Mouse (Mus musculus) forebrain, postnatal 0 days (tissue): ENCODE measurements at regions not wholly inside any gene's neighbourhood (a gene's known extent, or its start where the extent isn't known, plus 50 kb on each side); places are given as distances from the start of the nearest gene placed in this dataset.

Experiments
- ATAC-seq: fragments of 200-750 bp; cut with Nextera tagmentation; 2 replicates; pipeline ENCODE4 v1.8.0; 2017; ENCODE audit warnings: mild to moderate bottlenecking, moderate library complexity
- DNase-seq: peaks from one replicate; pipeline ENCODE4 v3.0.0-alpha.2; 2015
- H3K27ac ChIP-seq: fragments of 300-500 bp; sonication (generic); 2 replicates; pipeline ENCODE4 v1.5.1; 2014; ENCODE audit warnings: low read depth, mild to moderate bottlenecking, antibody characterized with exemption, low read length, moderate library complexity, mixed read lengths
- H3K27me3 ChIP-seq: fragments of 300-500 bp; sonication (generic); 2 replicates; pipeline ENCODE4 v1.6.1; 2014; ENCODE audit warnings: mild to moderate bottlenecking, low read length, mixed read lengths; ENCODE audit not compliant: insufficient read depth
- H3K36me3 ChIP-seq: fragments of 300-500 bp; sonication (generic); 2 replicates; pipeline ENCODE4 v1.6.1; 2014; ENCODE audit warnings: mild to moderate bottlenecking, moderate library complexity; ENCODE audit not compliant: insufficient read depth
- H3K4me1 ChIP-seq: fragments of 300-500 bp; sonication (generic); 2 replicates; pipeline ENCODE4 v1.6.1; 2014; ENCODE audit warnings: antibody characterized with exemption; ENCODE audit not compliant: insufficient read depth
- H3K4me2 ChIP-seq: fragments of 300-500 bp; sonication (generic); 2 replicates; pipeline ENCODE4 v1.6.1; 2014; ENCODE audit warnings: low read depth, mild to moderate bottlenecking, moderate library complexity
- H3K4me3 ChIP-seq: fragments of 300-500 bp; sonication (generic); 2 replicates; pipeline ENCODE4 v1.5.1; 2014; ENCODE audit warnings: low read depth, low read length, mixed read lengths
- H3K9ac ChIP-seq: fragments of 300-500 bp; sonication (generic); 2 replicates; pipeline ENCODE4 v1.6.1; 2014; ENCODE audit warnings: mild to moderate bottlenecking
- H3K9me3 ChIP-seq: fragments of 300-500 bp; sonication (generic); 2 replicates; pipeline ENCODE4 v1.6.1; 2016; ENCODE audit warnings: low read length
- CTCF ChIP-seq: sonication (generic); IDR thresholded peaks from 2 replicates; pipeline ENCODE4 v1.5.1; 2016; ENCODE audit warnings: antibody characterized with exemption, control low read depth, low read depth
- WGBS: fragments of 180-500 bp; shearing (Covaris S2); extraction: QIAGEN DNeasy Blood & Tissue Kit; methylation state at CpG from one replicate; pipeline ENCODE4 v1.1.7; 2014; 5-methylcytosine and 5-hydroxymethylcytosine counted together

- Histone ChIP-seq H3K4me2 (no peak overlapping the region), H3K36me3 (no peaks in the 10 kb centered on the region), H3K9ac (no peak overlapping the region), H3K4me1 (no peaks in the 10 kb centered on the region), H3K4me3 (no peak overlapping the region), H3K27ac (no peak overlapping the region), H3K27me3 (no peaks in the 10 kb centered on the region), H3K9me3 (no peaks in the 10 kb centered on the region)
- ATAC-seq = no peak
- no peak for DNase-seq
- TF ChIP-seq CTCF = no peak
- WGBS = 61% methylated on average over 3 of the region's 3 CpGs
Measured at GRCm38 (mm10) chr17:59774075-59774474, 760.9 kb upstream of the Nudt12 start.

- H3K27me3 ChIP-seq = no peaks in the 10 kb centered on the region
- WGBS = 95% methylated on average over 7 of the region's 7 CpGs
- H3K36me3 ChIP-seq = no peaks in the 10 kb centered on the region
- H3K9me3 ChIP-seq = no peaks in the 10 kb centered on the region
- H3K9ac ChIP-seq = no peak overlapping the region
- ATAC-seq (no peak), DNase-seq (no peak)
- no peaks in the 10 kb centered on the region for H3K4me1 ChIP-seq
- no peak overlapping the region for H3K4me3 ChIP-seq
- H3K27ac ChIP-seq = no peak overlapping the region
- no peak for TF ChIP-seq CTCF
- H3K4me2 ChIP-seq = no peak overlapping the region
Measured at GRCm38 (mm10) chr17:59766580-59766979, 753.4 kb upstream of the Nudt12 start.

GRCm38 (mm10) chr17:59764486-59764885 is 751.3 kb upstream of the Nudt12 start:
- no peak overlapping the region for H3K4me2 ChIP-seq
- no peak overlapping the region for H3K4me3 ChIP-seq
- peak; percentile 48 for TF ChIP-seq CTCF
- 41% methylated on average over 2 of the region's 2 CpGs for WGBS
- ATAC-seq (no peak), DNase-seq (peak; percentile 69)
- no peaks in the 10 kb centered on the region for H3K36me3 ChIP-seq
- H3K9me3 ChIP-seq = no peaks in the 10 kb centered on the region
- H3K4me1 ChIP-seq = no peaks in the 10 kb centered on the region
- H3K27me3 ChIP-seq = no peaks in the 10 kb centered on the region
- no peak overlapping the region for H3K9ac ChIP-seq
- no peak overlapping the region for H3K27ac ChIP-seq

GRCm38 (mm10) chr17:59762068-59762467 is 748.9 kb upstream of the Nudt12 start:
- H3K9me3 ChIP-seq = no peaks in the 10 kb centered on the region
- H3K36me3 ChIP-seq = no peaks in the 10 kb centered on the region
- ATAC-seq = no peak
- H3K4me3 ChIP-seq = no peak overlapping the region
- no peak overlapping the region for H3K4me2 ChIP-seq
- no peaks in the 10 kb centered on the region for H3K27me3 ChIP-seq
- no peak overlapping the region for H3K9ac ChIP-seq
- TF ChIP-seq CTCF = no peak
- DNase-seq = no peak
- no peak overlapping the region for H3K27ac ChIP-seq
- WGBS = 41% methylated on average over 4 of the region's 4 CpGs
- H3K4me1 ChIP-seq = no peaks in the 10 kb centered on the region

GRCm38 (mm10) chr17:59760889-59761288 is 747.7 kb upstream of the Nudt12 start:
- Histone ChIP-seq H3K27ac (no peak overlapping the region), H3K36me3 (no peaks in the 10 kb centered on the region), H3K4me3 (no peak overlapping the region), H3K4me2 (no peak overlapping the region), H3K9me3 (no peaks in the 10 kb centered on the region), H3K9ac (no peak overlapping the region), H3K4me1 (no peaks in the 10 kb centered on the region), H3K27me3 (no peaks in the 10 kb centered on the region)
- no peak for DNase-seq
- ATAC-seq = no peak
- 93% methylated on average over 5 of the region's 5 CpGs for WGBS
- TF ChIP-seq CTCF = no peak

- H3K9ac ChIP-seq = no peak overlapping the region
- H3K27ac ChIP-seq = no peak overlapping the region
- H3K4me1 ChIP-seq = no peaks in the 10 kb centered on the region
- H3K9me3 ChIP-seq = no peaks in the 10 kb centered on the region
- no peaks in the 10 kb centered on the region for H3K36me3 ChIP-seq
- no peak for ATAC-seq
- no peak overlapping the region for H3K4me3 ChIP-seq
- no peak overlapping the region for H3K4me2 ChIP-seq
- TF ChIP-seq CTCF = no peak
- no peaks in the 10 kb centered on the region for H3K27me3 ChIP-seq
- no peak for DNase-seq
- WGBS = 78% methylated on average over 1 of the region's 1 CpGs
Measured at GRCm38 (mm10) chr17:59746106-59746505, 732.9 kb upstream of the Nudt12 start.
